Mouse (Mus musculus): Measurements from ENCODE around the gene Tnfrsf21. TPM values are rescaled to one million over a fixed set of nuclear protein-coding genes. Genes with fewer than 3 reads are reported as not detected.

Gene Tnfrsf21
- total and polyA plus RNA-seq, 3 experiments: 2.3 to 6.6 (median 3.2) TPM

- DNase-seq: peak; percentile 33
Measured at GRCm38 (mm10) chr17:43076801-43077493, 60.6 kb downstream of the Tnfrsf21 start.

GRCm38 (mm10) chr17:43077540-43077939 lies 61.2 kb downstream of the Tnfrsf21 start:
- DNase-seq: no peak

- no peak for DNase-seq
Measured at GRCm38 (mm10) chr17:43081225-43081624, 64.9 kb downstream of the Tnfrsf21 start.

DNA sequence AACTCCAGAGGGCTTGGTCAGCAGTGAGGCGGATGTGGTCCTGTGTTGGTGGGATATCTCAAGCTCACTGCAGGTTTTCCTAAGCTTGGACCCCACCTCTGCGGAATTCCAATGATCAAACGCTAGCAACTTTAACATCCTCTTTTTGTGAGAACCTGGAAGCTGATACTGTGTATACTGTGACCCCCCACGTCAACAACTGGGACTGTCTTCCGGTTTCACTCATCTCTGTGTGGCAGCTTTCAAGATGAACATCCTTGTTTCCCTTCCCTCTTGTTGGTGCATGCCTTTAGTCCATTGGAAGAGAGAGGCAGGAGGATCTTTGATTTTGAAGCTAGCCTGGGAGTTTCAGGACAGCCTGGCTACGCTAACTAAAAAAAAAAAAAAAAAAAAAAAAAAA lies 73.1 kb downstream of the Tnfrsf21 start:
- DNase-seq: no peak

DNA sequence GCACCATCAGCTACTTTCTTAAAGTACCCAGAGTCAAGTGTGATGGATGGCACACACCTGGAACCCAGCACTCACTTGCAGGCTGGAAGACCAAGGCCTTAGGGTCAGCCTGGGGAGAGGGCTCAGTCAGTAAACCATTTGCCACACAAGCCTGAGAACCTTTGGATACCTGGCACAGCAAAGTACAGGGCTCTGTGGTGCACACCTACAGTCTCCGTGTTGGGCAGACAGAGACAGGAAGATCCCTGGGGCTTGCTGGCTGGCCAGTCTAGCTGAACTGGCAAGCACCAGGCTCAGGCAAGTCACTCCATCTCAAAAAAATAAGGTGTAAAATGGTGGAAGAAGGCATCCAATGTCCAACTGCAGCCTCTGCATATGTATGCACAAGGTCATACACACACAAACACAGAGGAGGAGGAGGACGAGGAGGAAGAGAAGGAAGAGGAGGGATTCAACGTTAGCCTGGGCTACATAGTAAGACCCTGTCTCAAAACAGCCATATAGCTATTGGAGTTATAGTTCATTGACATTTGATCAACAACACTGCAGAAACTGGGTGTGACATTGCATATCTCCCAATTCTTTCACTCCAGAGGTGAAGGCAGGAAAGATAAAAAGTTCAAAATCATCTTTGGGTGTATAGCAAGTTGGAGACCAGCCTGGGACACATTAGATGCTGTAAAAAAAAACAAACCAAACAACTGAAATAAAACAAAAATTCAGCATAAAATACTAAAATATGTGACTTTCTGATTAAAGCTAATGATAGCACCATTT lies 74.8 kb downstream of the Tnfrsf21 start:
- DNase-seq: no peak

GRCm38 (mm10) chr17:43092280-43092995 lies 76.1 kb downstream of the Tnfrsf21 start:
- DNase-seq: peak; percentile 5

- no peak for DNase-seq
Measured at GRCm38 (mm10) chr17:43094285-43094684, 77.9 kb downstream of the Tnfrsf21 start.

- DNase-seq: no peak
Measured at GRCm38 (mm10) chr17:43097101-43097688, 80.8 kb downstream of the Tnfrsf21 start.

GRCm38 (mm10) chr17:43106108-43106507 lies 89.8 kb downstream of the Tnfrsf21 start:
- no peak for DNase-seq

GRCm38 (mm10) chr17:43107338-43107737 lies 91.0 kb downstream of the Tnfrsf21 start:
- DNase-seq: no peak

- DNase-seq: no peak
Measured at GRCm38 (mm10) chr17:43109501-43109900, 93.1 kb downstream of the Tnfrsf21 start.

GRCm38 (mm10) chr17:43110168-43110885 lies 94.0 kb downstream of the Tnfrsf21 start:
- no peak for DNase-seq

- no peak for DNase-seq
Measured at GRCm38 (mm10) chr17:43113391-43113984, 97.1 kb downstream of the Tnfrsf21 start.

DNA sequence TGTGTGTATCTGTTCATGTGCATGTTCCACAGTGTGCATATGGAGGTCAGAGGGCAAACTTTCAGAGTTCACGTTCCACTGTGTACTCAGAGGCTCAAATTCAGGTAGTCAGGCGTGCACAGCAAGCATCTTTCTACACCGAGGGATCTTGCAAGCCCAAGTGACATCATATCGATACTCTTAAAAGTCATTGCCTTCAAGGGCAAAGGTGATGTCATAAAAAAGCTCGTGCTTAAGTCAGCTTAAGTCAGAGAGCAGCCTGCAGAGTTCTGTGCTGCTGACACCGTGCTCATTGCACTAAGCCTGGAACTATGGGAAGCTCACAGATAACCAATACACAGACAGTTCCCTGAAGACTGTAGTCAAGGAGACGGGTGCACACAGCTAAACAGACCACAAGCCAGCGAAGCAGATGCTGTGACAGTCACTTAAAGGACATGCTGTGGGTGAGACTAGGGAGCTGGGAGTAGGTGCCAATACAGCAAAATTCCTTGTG lies 97.8 kb downstream of the Tnfrsf21 start:
- no peak for DNase-seq

DNA sequence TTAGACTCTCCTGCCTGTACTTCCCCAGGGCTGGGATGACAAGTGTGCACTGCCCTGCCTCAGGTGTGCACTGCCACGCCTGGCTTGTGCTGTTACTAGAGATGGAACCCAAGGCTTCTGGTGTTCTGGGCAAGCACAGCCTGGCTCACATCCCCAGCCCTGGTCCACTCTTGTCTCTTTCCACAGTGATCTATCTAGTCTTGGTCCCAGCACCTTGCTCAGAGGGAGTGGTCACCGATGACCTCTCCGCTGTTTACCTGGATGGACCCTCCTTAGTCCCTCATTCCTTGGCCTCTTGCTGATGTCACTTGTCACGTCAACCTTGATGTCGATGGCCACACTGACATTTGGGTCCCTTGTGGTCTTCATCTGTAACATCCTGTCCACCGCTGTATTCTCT lies 98.6 kb downstream of the Tnfrsf21 start:
- no peak for DNase-seq

- DNase-seq: no peak
Measured at GRCm38 (mm10) chr17:43116748-43117147, 100.4 kb downstream of the Tnfrsf21 start.

DNA sequence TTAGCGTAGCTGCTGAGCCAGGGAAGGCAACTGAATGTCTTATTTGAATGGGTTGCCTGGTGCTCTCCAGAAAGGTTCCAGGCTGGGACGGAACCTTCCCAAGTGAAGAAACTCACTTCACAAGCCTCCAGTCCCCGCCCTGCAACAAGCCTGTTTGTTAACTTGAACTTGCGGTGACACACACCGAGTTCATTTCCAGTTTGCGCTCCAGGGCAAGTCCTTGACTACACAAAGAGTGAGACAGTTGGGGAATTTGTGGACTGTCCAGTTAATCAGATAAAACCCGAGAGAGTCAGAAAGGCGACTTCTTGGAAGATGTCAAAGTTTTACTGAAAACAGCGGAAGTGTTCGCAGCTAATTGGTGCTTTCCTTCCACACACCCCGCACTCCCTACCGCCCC lies 103.1 kb downstream of the Tnfrsf21 start:
- no peak for DNase-seq

DNA sequence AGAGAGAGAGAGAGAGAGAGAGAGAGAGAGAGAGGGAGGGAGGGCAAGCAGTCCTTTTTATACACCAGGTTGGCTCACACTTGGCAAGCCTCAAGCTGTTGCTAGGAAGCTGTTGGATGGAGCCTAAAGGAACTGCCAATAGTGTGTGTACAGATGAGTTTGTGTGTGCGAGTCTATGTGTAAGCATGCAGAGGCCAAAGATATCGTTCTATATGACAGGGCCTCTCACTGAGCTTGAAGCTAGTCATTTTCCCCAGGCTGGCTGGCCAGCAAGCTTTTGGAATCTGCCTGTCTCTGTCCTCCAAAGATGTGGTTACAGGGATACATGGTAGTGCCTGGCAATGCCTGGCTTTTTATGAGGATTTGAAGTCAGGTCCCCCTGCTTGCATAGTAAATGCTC lies 104.7 kb downstream of the Tnfrsf21 start:
- DNase-seq: no peak

DNA sequence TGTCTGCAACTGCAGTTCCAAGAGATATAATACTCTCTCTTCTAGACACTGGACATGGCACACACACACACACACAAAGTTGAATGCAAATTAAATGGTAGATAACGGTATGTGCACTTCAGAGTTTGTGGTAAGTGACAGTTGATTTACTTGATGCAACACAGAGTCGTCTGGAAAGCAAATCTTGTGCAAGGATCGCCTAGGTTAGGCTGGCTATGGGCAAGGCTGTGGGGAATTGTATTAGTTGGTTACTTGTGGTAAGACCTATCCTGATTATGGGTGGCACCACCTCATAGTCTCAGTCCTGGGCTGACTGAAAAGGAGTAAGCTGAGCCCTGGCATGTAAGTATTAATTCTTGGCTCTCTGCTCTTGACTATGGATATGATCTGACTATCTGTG lies 112.0 kb downstream of the Tnfrsf21 start:
- DNase-seq: no peak

DNA sequence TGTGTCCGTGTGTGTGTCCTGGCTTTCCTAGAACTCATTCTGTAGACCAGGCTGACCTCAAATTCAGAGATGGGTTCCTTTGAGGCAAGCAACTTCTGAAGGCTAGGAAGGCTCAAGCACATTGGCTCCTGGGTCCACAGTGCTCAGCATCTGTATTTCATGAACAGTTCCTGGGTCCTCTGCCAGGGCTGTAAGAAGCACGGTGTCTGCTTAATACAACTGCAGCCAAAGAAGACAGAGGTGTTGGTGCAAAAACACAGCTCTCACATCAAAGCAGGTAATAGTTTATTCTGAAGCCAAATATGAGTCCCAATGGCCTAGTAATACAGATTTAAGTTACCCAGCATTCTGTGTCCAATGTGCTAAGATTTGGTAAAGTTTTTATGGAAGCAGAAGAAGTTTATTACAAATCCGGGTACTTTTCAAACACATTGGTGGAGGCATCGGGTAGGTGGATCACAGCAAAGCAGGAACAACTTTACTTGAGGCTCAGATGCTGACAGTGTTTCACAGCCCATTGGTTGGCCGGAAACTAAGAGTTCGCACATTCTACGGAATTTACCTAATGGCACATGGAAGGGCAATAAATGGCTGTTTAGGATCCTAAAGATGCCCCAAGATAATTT lies 112.7 kb downstream of the Tnfrsf21 start:
- no peak for DNase-seq
